Comparison of ENCODE assay signal across 20 mouse cellular contexts in genomic region chr4:153785564-153785963, GRCm38 (mm10).
DNase-seq lines count a peak whose midpoint lies in the region; ATAC-seq and TF ChIP-seq lines count a peak whose summit lies in the region.
"Had no signal": no experiment of that assay in that cellular context is flagged by ENCODE, and none has a peak within 500 bp of the region (broad histone marks: within the 10 kb centered on the region; RNA-seq: fewer than 3 reads in every experiment).

No protein-coding gene starts in this region.

- no peak overlapping the region for H3K9ac ChIP-seq in forebrain, embryonic 11.5 days (ENCODE audit: low read length)
- no peak overlapping the region for H3K9ac ChIP-seq in midbrain, embryonic 16.5 days (ENCODE audit: low read depth, low read length)
- H3K9ac ChIP-seq: embryonic facial prominence, embryonic 13.5 days; heart, embryonic 12.5 days; hindbrain, embryonic 13.5 days had no signal

- TF ChIP-seq CTCF in brain, embryonic 14.5 days (IDR thresholded peaks at IDR 0.05; ENCODE audit: borderline replicate concordance, extremely low read depth, insufficient read depth, insufficient read length) = no peak

- DNase-seq in forebrain, embryonic 10.5 days (ENCODE audit: extremely low spot score, low spot score) = no peak
- DNase-seq in forebrain, embryonic 11.5 days (ENCODE audit: low spot score) = no peak
- peak; percentile 59 for DNase-seq in midbrain, embryonic 10.5 days (ENCODE audit: low spot score)
- DNase-seq in brain, embryonic 14.5 days (ENCODE audit: low read depth) = peak; percentile 41
- peak; percentile 61 for DNase-seq in retina, postnatal 1 day
- DNase-seq: adrenal gland, postnatal 14 days; cerebellum, adult 18-20 months; cerebellum, adult 9-11 months; cerebellum, postnatal 36 days; gastrocnemius, adult 2 months; gastrocnemius, postnatal 25 days had no signal

- no peak overlapping the region for H3K4me3 ChIP-seq in forebrain, embryonic 10.5 days
- no peak overlapping the region for H3K4me3 ChIP-seq in forebrain, embryonic 11.5 days (ENCODE audit: low read depth, low read length)
- no peak overlapping the region for H3K4me3 ChIP-seq in midbrain, embryonic 10.5 days
- no peak overlapping the region for H3K4me3 ChIP-seq in midbrain, embryonic 16.5 days (ENCODE audit: low read depth, low read length)
- H3K4me3 ChIP-seq: embryonic facial prominence, embryonic 13.5 days; gastrocnemius, adult 2 months; heart, embryonic 12.5 days; hindbrain, embryonic 13.5 days had no signal

- no peak overlapping the region for H3K4me2 ChIP-seq in forebrain, embryonic 11.5 days (ENCODE audit: low read depth, low read length, severe bottlenecking)
- no peak overlapping the region for H3K4me2 ChIP-seq in midbrain, embryonic 16.5 days (ENCODE audit: low read length)
- H3K4me2 ChIP-seq: embryonic facial prominence, embryonic 13.5 days; heart, embryonic 12.5 days; hindbrain, embryonic 13.5 days had no signal

- no peak for ATAC-seq in forebrain, embryonic 11.5 days (replicated peaks; ENCODE audit: low FRiP score)
- no peak for ATAC-seq in midbrain, embryonic 16.5 days
- ATAC-seq: activated CD4-positive, CD25-positive, alpha-beta regulatory T cell, adult 4 months; forebrain, embryonic 14.5 days; inflammation-experienced regulatory T-cells, adult 6 months; Patski had no signal

- no peaks in the 10 kb centered on the region for H3K9me3 ChIP-seq in forebrain, embryonic 10.5 days
- no peaks in the 10 kb centered on the region for H3K9me3 ChIP-seq in forebrain, embryonic 11.5 days (ENCODE audit: control insufficient read depth, low read length)
- no peaks in the 10 kb centered on the region for H3K9me3 ChIP-seq in midbrain, embryonic 10.5 days (replicated peaks)
- H3K9me3 ChIP-seq in midbrain, embryonic 16.5 days (replicated peaks; ENCODE audit: control insufficient read depth, low read length, poor library complexity, severe bottlenecking) = no peaks in the 10 kb centered on the region
- H3K9me3 ChIP-seq: embryonic facial prominence, embryonic 13.5 days; heart, embryonic 12.5 days; hindbrain, embryonic 13.5 days had no signal

- peaks cover 47% of the 10 kb centered on the region for H3K4me1 ChIP-seq in forebrain, embryonic 10.5 days
- H3K4me1 ChIP-seq in forebrain, embryonic 11.5 days (replicated peaks; ENCODE audit: control insufficient read depth, insufficient read depth, low read length) = peaks cover 4% of the 10 kb centered on the region; the same call in 1 of the 2 replicates
- peaks cover 56% of the 10 kb centered on the region for H3K4me1 ChIP-seq in midbrain, embryonic 10.5 days
- no peaks in the 10 kb centered on the region for H3K4me1 ChIP-seq in midbrain, embryonic 16.5 days (ENCODE audit: control insufficient read depth, insufficient read depth, low read length)
- H3K4me1 ChIP-seq: embryonic facial prominence, embryonic 13.5 days; heart, embryonic 12.5 days had no signal

- TF ChIP-seq POLR2A in brain, embryonic 14.5 days (IDR thresholded peaks at IDR 0.05; ENCODE audit: borderline replicate concordance, extremely low read depth, insufficient read depth, insufficient read length, poor library complexity, severe bottlenecking) = no peak

- H3K27me3 ChIP-seq in forebrain, embryonic 10.5 days (ENCODE audit: poor library complexity, severe bottlenecking) = no peaks in the 10 kb centered on the region
- H3K27me3 ChIP-seq in forebrain, embryonic 11.5 days (ENCODE audit: control insufficient read depth, insufficient read depth, low read length) = no peaks in the 10 kb centered on the region
- H3K27me3 ChIP-seq in midbrain, embryonic 10.5 days (ENCODE audit: low read depth, poor library complexity, severe bottlenecking) = 0 out of 2 replicates have a peak, but pooled peaks cover 6% of the 10 kb centered on the region
- no peaks in the 10 kb centered on the region for H3K27me3 ChIP-seq in midbrain, embryonic 16.5 days (ENCODE audit: control insufficient read depth, insufficient read depth, low read depth, low read length)
- H3K27me3 ChIP-seq: CH12.LX; embryonic facial prominence, embryonic 13.5 days; heart, embryonic 12.5 days; Patski had no signal

- H3K36me3 ChIP-seq in forebrain, embryonic 10.5 days (replicated peaks) = no peaks in the 10 kb centered on the region
- H3K36me3 ChIP-seq in forebrain, embryonic 11.5 days (ENCODE audit: control insufficient read depth, insufficient read depth, low read length) = no peaks in the 10 kb centered on the region
- H3K36me3 ChIP-seq in midbrain, embryonic 10.5 days = no peaks in the 10 kb centered on the region
- no peaks in the 10 kb centered on the region for H3K36me3 ChIP-seq in midbrain, embryonic 16.5 days (ENCODE audit: control insufficient read depth, insufficient read depth, low read length)
- H3K36me3 ChIP-seq: embryonic facial prominence, embryonic 13.5 days; heart, embryonic 12.5 days; hindbrain, embryonic 13.5 days had no signal

- peak overlapping the region; percentile 58 for H3K27ac ChIP-seq in forebrain, embryonic 10.5 days
- H3K27ac ChIP-seq in forebrain, embryonic 11.5 days (ENCODE audit: low read depth, low read length) = no peak overlapping the region
- H3K27ac ChIP-seq in midbrain, embryonic 10.5 days (replicated peaks) = peak overlapping the region; percentile 77
- H3K27ac ChIP-seq in midbrain, embryonic 16.5 days (ENCODE audit: low read length) = no peak overlapping the region
- H3K27ac ChIP-seq: embryonic facial prominence, embryonic 13.5 days; gastrocnemius, adult 2 months; hindbrain, embryonic 13.5 days had no signal

- WGBS in forebrain, embryonic 10.5 days = 48% methylated on average over 4 of the region's 4 CpGs
- WGBS in forebrain, embryonic 11.5 days = 44% methylated on average over 4 of the region's 4 CpGs
- 48% methylated on average over 4 of the region's 4 CpGs for WGBS in midbrain, embryonic 10.5 days
- WGBS in midbrain, embryonic 16.5 days = 33% methylated on average over 4 of the region's 4 CpGs

Comparison
In these comparisons a context has a peak if more than half of its experiments do, and no peak if none do; other contexts are left out.
1. H3K27ac ChIP-seq: peak in forebrain, embryonic 10.5 days (single experiment) and midbrain, embryonic 10.5 days (single experiment); none in forebrain, embryonic 11.5 days (single experiment) and midbrain, embryonic 16.5 days (single experiment).
2. DNase-seq: peak in midbrain, embryonic 10.5 days (single experiment), brain, embryonic 14.5 days (single experiment) and retina, postnatal 1 day (single experiment); none in forebrain, embryonic 10.5 days (single experiment) and forebrain, embryonic 11.5 days (single experiment).